Mouse (Mus musculus): ENCODE data around the gene Atxn7l1.

The Atxn7l1 gene

DNA sequence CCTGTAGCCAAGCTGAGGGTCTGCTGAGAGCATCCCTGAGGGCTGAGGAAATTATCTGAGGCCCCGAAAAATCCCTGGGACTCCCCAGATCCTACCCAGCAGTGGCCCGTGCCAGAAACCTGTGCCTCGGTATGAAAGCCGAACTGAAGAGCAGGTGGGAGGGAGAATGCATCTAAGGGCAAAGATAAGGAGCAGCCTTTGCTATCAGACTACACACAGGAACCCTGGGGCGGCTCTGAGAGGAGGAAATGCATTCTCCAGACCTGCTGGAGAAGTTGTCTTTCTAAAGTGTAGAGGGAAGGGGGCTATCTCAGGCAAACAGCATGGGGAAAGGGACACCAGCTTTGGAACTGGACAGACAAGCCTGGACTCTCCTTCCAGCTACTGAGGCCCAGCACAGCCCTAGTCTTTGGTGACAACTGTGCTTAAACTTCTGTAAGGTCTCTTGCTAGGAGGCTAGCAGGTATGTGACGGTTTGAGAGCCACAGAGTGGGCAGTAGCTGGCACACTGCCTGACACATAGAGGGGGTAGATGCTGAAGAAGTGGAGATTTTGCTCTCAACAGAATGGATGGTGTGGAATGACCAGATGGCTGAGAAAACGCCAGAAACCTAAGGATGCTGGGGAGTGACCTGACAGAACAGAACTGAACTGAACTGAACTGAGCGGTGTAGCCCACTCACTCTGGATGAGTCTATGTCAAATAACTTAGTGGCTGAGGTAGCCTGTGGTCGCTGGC lies 170.5 kb downstream of the Atxn7l1 start:
- DNase-seq (ENCODE audit: low read depth, low spot score), result no peak

DNA sequence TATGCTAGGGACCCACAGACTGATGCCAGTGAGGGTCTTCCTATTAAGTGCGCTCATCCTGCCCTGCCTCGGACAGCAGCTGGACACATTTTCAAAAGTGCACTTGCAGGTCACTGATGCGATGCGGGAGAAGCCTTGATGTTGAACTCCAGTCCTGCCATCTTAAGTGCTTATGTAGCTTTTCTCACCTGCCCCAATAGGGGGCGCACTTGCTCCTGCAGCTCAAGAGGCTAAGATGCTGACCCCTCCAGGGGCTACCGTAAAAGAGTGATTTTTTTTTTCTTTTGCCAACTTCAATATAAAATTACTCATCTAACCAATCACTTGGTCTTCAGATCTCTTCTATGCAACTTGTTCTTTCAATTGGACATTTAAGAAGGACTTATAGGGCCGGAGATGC lies 175.1 kb downstream of the Atxn7l1 start:
- DNase-seq (ENCODE audit: low read depth, low spot score), result peak; percentile 61

- no peak for DNase-seq (ENCODE audit: low read depth, low spot score)
Measured at GRCm38 (mm10) chr12:33323821-33324220, 176.3 kb downstream of the Atxn7l1 start.

GRCm38 (mm10) chr12:33325424-33325823 lies 177.9 kb downstream of the Atxn7l1 start:
- no peak for DNase-seq (ENCODE audit: low read depth, low spot score)

DNA sequence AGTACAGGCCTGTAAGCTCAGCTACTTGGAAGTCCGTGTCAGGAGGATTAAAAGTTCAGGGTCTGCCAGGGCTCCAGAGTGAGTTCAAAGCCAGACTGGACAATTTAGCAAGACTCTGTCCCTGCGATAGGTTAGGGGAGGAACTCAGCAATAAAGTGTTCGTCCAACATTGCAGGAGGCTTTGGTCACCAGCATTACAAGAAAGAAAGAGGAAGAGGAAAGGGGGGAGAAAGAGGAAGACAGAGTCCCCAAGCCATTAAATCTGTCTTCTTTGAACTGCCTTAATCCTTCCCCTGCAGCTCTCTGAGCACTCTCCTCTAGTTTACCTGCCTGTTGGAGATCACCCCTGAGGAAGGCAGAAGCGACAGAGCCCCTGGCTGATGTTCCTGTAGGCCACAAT lies 184.6 kb downstream of the Atxn7l1 start:
- no peak for DNase-seq (ENCODE audit: low read depth, low spot score)

DNA sequence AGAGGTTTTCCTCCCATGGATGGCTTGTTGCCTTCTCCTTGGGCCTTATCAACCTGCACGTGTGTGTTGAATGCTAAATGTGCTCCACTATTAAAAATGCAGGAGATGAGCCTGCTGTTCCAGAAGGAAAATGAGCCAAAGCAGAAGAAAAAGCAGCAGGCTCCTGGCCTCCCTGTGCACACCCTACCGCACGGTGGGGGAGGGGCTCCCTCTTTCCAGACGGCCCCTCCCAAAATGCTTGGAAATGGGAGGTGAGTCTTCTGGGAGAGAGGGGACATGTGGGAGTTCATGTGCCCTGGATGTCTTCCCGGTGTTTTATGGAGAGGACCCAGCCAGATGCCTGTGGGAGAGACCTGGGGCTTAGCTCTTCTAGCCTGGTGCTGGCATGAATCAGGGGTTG lies 185.3 kb downstream of the Atxn7l1 start:
- no peak for DNase-seq (ENCODE audit: low read depth, low spot score)

DNA sequence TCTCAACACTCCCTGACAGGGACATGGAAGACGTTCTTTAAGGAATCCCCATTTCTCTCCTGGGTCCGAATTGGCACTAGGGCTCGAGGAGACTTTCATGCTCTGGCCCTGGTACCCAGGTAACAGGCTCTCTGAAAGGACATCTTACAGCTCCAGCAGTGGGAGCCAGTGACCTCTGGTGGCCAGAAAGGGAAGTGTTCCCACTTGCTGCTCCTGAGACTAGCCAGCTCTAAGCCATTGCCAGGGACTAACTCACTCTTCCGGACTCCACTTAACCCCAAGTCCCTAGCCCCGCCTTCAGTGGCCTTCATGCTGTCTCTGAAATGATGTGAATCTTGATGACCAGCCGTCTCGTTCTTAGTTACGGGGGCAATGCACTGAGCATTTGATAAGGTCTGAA lies 186.4 kb downstream of the Atxn7l1 start:
- peak; percentile 82 for DNase-seq (ENCODE audit: low read depth, low spot score)

- DNase-seq (ENCODE audit: low read depth, low spot score), result no peak
Measured at GRCm38 (mm10) chr12:33334511-33334910, 187.0 kb downstream of the Atxn7l1 start.

DNA sequence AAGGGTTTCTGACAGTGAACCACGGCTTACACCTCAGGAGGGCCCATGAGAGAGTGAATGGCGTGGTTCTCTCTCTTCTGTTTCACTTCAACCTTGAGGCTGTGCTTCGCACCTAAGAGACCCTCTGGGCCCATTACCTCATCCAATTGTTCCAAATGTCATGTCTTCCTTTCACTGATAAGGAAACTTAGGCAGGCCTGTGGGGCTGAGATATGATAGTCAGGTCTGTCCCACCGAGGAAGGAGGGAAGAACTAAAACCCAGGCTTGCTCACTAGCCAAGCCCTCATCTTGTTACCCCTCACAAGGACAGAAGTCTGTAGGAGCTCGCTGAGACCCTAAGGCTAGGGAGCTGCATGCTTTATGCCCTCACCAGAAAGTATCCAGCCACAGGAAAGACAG lies 187.5 kb downstream of the Atxn7l1 start:
- no peak for DNase-seq (ENCODE audit: low read depth, low spot score)

DNA sequence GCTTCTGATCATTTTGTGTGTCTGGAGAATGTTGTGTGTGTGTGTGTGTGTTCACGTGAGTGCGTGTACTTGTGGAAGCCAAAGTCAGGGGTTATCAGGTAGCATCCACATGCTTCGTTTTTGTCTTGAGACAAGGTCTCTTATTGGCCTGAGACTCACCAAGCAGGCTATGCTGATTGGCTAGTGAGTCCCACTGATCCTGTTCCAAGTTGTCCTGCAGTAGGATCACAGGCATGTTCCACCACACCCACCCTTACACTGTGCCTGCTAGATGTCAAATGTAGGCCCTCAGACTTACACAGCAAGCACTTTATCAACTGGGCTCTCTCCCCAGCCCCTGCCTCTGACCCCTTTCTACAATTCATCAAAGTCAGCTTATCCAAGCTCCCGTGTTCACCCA lies 187.9 kb downstream of the Atxn7l1 start:
- no peak for DNase-seq (ENCODE audit: low read depth, low spot score)

DNA sequence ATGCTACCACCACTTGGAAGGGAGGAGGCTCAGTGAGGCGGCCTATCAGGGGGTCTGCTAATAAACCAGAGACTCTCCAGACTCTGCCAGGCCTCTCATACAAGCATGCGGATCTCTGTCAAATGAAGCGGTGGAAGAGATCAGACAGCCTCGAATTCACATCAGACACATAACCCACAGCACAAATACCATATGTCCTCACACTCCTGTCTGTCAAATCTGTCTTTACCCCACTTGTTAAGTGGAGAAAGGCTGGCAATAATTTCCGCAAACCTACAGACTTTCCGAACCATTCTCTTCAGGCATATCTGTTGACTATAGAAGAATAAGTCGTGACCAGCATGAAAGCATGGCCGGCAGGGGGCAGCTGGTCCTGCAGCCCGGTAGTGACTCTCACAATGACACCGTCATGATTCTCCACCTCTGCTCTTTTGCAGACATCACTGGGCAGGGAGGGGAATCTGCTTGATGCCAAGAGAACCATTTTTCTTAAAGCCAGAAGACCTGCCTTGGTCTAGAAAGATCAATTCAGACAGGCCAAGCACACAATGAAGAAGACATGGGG lies 189.2 kb downstream of the Atxn7l1 start:
- DNase-seq (ENCODE audit: low read depth, low spot score), result peak; percentile 37

- no peak for DNase-seq (ENCODE audit: low read depth, low spot score)
Measured at GRCm38 (mm10) chr12:33337289-33337688, 189.8 kb downstream of the Atxn7l1 start.

DNA sequence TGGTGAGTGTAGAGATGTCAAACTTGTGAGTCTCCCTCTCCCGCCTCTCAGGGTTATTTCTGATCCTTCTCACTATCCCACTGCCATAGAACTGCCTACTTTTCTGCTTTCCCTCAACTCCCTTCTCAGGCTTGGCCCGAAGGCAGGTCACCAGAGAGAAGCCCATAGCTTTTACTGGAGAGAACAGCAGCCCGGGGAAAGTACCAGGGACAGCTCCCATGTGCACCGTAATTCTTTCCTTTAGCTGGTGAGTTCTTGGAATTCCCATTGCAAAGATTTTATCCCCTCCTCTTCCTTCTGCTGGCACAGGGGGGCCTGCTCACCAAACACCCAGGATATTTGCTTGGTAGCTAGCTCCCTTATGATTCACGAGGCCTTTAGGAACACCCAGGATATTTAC lies 190.7 kb downstream of the Atxn7l1 start:
- peak; percentile 63 for DNase-seq (ENCODE audit: low read depth, low spot score)

DNA sequence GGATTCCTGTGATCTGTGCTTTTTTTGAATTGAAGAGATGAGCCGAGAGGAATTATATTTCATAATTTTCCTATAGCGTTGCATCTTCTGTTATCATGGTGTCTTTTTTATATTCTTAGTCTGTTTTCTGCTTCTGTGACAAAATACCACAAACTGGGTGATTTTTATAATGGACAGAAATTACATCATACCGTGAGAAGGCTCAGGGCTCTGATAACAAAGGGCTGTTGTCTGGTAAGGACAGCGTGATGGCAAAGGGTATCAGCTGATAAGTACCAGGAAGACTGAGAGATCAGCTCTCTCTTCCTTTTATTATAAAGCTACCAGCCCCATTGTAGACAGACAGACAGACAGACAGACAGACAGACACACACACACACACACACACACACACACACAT lies 192.3 kb downstream of the Atxn7l1 start:
- DNase-seq (ENCODE audit: low read depth, low spot score), result no peak

DNA sequence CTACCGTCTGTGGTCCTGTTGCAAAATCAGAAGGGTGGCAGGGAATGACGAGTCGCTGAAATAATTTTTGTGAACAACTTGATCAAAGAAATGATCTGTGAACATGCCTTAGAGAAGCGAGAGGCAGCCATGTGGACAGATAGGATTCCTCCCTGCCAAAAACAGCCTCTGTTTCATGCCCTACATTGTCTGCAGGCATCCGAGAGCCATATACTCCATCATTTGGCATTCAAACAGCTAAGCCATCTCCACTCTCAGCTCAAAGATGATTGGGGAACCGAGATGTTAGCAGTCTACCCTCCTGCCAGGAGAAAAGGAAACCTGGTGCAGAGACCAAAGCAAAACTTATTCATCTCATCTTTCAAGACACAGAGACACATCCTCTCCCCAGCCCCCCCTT lies 193.2 kb downstream of the Atxn7l1 start:
- DNase-seq (ENCODE audit: low read depth, low spot score), result no peak

DNA sequence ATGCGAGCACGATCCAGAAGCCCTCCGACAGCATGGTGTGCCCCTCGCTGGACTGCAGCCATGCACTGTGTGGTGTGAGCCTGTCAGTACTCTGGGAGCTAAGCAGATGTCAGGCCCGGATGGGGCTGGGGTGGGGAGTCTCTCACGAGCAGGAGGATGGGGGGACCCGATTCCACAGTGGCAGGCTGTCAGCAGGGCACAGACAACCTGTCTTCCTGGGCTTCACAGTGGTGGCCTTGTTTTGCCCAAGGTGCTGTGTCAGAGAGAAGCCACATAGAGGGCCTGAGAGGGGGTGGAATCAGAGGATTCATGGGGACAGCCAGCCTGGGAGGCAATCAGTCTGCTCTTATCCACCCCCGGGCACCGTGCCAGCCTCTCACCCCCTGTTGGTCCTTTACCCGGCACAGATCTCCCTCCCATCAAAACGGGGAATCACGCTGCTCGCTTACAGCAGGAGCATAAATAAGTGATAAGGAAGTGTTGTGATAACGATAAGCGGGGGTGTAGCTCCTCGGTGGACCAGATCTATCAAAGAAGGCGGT lies 193.9 kb downstream of the Atxn7l1 start:
- DNase-seq (ENCODE audit: low read depth, low spot score), result no peak

DNA sequence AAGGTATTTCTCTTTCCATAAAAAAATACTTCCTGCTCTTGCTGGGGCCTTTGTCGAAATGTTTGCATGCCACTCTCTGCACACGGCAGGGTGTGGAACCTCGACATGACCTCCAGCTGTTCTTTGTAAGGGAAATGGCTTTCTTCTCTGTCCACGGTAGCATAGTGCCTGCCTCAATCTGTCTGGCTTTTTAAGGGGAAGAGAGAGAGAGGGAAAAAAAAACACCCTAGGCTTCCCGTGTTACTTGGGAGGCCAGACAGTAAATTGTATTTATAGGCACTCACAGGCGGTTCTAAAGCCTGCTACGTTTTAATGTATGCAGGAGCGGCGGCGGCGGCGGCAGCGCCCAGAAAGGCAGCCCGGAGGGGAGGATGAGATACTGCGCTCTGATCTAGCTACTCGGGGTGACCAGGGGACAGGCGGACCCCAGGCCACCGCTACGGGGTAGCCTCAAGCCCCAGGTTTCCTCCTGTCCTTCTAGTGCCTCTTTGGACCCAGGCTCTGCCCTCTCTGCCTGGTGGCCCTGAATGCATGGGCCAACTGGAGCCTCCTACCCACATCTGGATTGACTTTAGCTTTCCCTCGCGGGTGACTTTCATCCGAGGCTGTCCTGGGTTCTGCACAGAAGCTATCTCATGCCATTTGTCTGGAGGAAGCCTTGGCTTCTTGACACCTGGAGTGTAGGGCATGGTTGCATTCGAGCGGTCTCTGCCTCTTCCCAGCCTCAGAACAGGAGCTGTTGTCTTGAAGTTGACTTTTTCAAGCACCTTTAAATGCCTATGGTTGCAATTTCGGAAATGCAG lies 197.7 kb downstream of the Atxn7l1 start:
- peak; percentile 97 for DNase-seq (ENCODE audit: low read depth, low spot score)

DNA sequence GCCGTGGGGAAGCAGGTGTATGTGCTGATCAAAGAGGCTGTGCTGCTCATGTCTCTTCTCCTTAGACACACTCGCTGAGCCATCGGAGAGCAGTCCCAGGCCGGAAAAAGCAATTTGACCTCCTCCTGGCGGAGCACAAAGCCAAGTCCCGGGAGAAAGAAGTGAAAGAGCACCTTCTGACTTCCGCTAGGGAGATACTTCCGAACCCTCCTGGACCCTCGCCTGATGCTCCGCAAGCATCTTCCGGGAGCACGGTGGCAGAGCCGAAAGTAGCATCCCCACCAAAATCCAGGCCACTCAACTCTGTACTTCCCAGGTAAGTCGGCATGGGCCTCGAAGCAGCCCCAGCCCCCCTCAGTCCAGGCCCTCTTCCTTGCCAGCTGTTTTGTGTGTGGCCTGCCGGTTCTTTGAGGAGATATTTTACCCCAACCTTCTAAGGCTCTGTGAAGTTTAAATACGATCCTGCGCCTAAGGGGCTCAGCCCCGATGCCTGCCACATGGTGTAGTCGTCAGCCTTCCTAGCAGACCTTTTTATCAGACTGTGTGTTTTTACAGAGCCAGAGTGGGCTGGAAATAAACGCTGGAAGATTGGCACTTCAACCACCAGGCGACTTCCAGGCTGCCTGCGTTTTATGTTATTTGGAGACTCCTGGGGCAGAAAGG lies 198.4 kb downstream of the Atxn7l1 start:
- peak; percentile 92 for DNase-seq (ENCODE audit: low read depth, low spot score)

DNA sequence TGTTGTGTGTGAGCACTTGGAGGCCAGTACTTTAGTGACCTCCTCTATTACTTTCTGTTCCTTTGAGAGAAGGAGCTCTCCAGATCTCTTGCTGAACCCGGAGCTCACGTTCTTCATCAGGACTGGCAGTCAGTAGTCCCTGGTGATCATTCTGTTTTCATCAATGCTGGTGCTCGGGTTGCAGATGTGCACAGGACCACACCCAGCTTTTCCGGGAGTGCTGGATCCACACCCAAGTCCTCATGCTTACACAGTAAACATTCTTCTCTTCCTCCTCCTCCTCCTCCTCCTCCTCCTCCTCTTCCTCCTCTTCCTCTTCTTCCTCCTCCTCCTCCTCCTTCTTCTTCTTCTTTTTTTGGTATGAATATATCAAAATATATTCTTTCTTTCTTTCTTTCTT lies 205.2 kb downstream of the Atxn7l1 start:
- peak; percentile 46 for DNase-seq (ENCODE audit: low read depth, low spot score)

DNA sequence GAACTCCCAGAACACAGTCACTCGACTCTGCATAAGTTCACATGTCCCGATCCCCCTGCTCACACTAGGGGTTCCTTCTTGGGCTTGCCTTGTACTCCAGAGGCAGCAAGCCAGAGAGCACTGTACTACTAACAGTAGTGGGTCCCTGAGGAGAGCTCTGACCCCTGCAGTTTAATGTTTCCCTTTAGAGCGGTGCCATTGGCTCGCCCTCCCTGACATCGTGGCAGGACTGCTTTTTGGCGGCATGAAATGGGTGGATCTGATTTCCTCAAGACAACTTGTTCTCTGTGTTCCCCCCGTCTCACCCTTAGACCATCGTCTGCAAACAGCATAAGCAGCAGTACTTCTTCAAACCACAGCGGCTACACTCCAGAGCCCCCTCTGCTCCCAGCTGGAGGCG lies 210.9 kb downstream of the Atxn7l1 start:
- DNase-seq (ENCODE audit: low read depth, low spot score), result no peak

DNA sequence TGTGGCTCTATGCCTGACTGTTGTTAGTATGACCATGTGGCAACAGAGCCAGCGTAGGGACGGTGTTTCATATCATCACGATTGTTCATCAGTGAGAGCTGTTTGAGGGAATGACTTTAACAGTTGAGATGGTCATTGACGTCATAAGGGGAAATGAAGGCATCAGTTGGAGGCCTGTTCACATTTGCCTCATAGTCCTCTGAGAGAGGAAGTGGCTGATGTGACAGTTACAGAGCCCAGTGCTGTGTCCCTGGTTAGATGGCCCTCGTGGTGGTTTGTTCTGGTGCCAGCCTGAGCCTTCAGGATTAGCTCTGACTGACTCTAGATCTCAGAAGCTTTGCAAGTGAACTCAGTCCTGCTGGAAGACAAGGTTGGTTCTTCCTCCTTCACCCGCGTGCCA lies 211.7 kb downstream of the Atxn7l1 start:
- no peak for DNase-seq (ENCODE audit: low read depth, low spot score)

- DNase-seq (ENCODE audit: low read depth, low spot score), result no peak
Measured at GRCm38 (mm10) chr12:33359878-33360482, 212.5 kb downstream of the Atxn7l1 start.
